Mouse (Mus musculus) kidney, adult 2 months (tissue): ENCODE measurements at regions not wholly inside any gene's neighbourhood (a gene's known extent, or its start where the extent isn't known, plus 50 kb on each side); places are given as distances from the start of the nearest gene placed in this dataset.

Experiments
- CTCF ChIP-seq: fragments of 200-500 bp; conservative IDR thresholded peaks from 2 replicates; pipeline ENCODE4 v1.5.1; 2011; ENCODE audit warnings: low read depth, mild to moderate bottlenecking, control low read depth, low read length, moderate library complexity, mixed read lengths; ENCODE audit not compliant: insufficient read depth, insufficient read length
- POLR2A ChIP-seq: fragments of 200-500 bp; IDR thresholded peaks from one replicate; pipeline ENCODE4 v1.6.1; 2011; ENCODE audit warnings: low read depth, low read length, control low read depth

DNA sequence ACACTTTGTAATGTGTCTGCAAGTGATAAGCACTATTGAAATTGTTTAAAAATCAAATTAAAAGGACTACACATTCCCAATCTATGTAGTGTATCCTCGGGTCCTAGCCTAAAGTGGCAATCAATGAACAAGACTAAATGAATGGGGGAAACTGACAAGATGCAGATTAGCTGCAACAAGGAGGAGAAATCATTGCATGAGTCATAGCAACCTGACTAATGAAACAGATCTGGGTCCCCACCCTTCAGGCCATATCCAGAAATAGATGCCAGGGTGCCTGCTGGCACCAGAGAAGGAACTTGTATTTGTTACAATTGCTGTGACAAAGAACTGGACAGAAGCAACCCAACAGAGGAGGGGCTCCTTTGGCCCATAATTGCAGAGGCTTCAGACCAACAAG is 148.4 kb downstream of the Klf6 start:
- TF ChIP-seq POLR2A (no peak), CTCF (no peak)
